Mouse (Mus musculus): ENCODE results near the gene Il24.

DNA sequence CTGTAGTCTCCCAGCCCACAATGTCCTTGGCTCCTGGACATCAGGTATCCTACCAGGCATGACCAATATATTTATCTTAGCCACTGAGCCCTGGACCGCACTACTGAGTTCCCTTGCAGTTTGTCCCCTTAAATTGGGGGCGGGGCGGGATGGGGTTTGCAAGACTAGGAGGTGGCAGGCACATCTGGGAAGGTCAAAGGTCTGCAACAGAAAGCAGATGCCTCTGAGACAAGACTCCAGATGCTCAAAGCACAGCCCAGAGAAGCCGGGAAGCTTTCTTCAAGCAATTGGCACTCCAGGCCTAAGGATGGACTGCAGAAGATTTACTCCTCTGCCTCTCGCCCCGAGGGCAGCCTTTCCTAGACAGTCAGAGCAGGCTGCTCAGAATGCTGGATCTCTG, 49.1 kb upstream of the Il24 start:
- TF ChIP-seq CTCF (IDR thresholded peaks at IDR 0.05; ENCODE audit: borderline replicate concordance, insufficient read depth, low read depth, low read length) = no peak
- no peak for TF ChIP-seq POLR2A (IDR thresholded peaks at IDR 0.05; ENCODE audit: borderline replicate concordance, insufficient read depth, low read length)

Measured in cerebellum, adult 2 months (tissue).